Mouse (Mus musculus) testis, adult 2 months (tissue): ENCODE results near the gene Tmem87a. TPM values are rescaled to one million over a fixed set of nuclear protein-coding genes. Genes with fewer than 3 reads are reported as not detected.

Source experiments
- H3K27ac ChIP-seq: fragments of 200-500 bp; 2 replicates; pipeline ENCODE4 v1.5.1; 2012; ENCODE audit warnings: low read depth, low read length; ENCODE audit not compliant: control insufficient read depth, insufficient read depth
- H3K27me3 ChIP-seq: fragments of 200-500 bp; 2 replicates; pipeline ENCODE4 v1.6.1; 2012; ENCODE audit warnings: mild to moderate bottlenecking, low read length, moderate library complexity; ENCODE audit not compliant: control insufficient read depth, insufficient read depth
- H3K36me3 ChIP-seq: fragments of 200-500 bp; 2 replicates; pipeline ENCODE4 v1.6.1; 2012; ENCODE audit warnings: mild to moderate bottlenecking, low read length; ENCODE audit not compliant: control insufficient read depth, insufficient read depth
- H3K4me1 ChIP-seq: fragments of 200-500 bp; 2 replicates; pipeline ENCODE4 v1.6.1; 2012; ENCODE audit warnings: low read length; ENCODE audit not compliant: control insufficient read depth, insufficient read depth
- H3K4me3 ChIP-seq: fragments of 200-500 bp; 2 replicates; pipeline ENCODE4 v1.5.1; 2012; ENCODE audit warnings: low read depth, mild to moderate bottlenecking, low read length, moderate library complexity, mixed read lengths; ENCODE audit not compliant: control insufficient read depth
- CTCF ChIP-seq: fragments of 200-500 bp; IDR thresholded peaks from 2 replicates; pipeline ENCODE4 v1.5.1; 2012; ENCODE audit warnings: low read depth, mild to moderate bottlenecking, inconsistent platforms, low read length, moderate library complexity; ENCODE audit not compliant: control insufficient read depth, insufficient read depth, insufficient replicate concordance
- POLR2A ChIP-seq: fragments of 200-500 bp; IDR thresholded peaks from 2 replicates; pipeline ENCODE4 v1.6.1; 2012; ENCODE audit warnings: low read depth, mild to moderate bottlenecking, inconsistent platforms, low read length, moderate library complexity; ENCODE audit not compliant: control insufficient read depth
- polyA plus RNA-seq: library from polyadenylated mRNA; depleted of rRNA; stranded (reverse); fragments of >200 nt; gene quantifications from 2 replicates; pipeline ENCODE4 v1.2.3, GENCODE M21; 2012; rRNA removed

The Tmem87a gene
- polyA plus RNA-seq, 1 experiment, result 7.2 TPM

DNA sequence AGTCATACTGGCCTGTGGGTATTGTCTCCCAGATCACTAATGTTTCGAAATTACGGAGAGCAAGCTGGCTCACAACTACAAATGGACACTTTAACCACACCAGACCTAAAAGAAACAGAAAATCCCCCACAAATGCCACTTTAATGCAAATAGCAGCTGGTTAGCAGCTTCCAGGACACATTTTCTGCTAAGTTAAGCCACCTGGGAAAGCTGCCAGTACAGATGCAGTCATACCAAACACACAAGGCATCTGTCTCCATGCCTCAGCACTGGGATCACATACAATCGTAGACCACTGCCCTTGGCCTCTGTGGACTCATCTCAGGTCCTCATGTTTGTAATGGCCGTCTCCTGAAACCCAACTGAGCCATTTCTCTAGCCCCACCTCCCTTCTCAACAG, 72.3 kb downstream of the Tmem87a start:
- Histone ChIP-seq H3K27ac (no peak overlapping the region), H3K27me3 (no peaks in the 10 kb centered on the region), H3K36me3 (no peaks in the 10 kb centered on the region), H3K4me3 (no peak overlapping the region), H3K4me1 (no peaks in the 10 kb centered on the region)
- TF ChIP-seq CTCF, result no peak
- no peak for TF ChIP-seq POLR2A

DNA sequence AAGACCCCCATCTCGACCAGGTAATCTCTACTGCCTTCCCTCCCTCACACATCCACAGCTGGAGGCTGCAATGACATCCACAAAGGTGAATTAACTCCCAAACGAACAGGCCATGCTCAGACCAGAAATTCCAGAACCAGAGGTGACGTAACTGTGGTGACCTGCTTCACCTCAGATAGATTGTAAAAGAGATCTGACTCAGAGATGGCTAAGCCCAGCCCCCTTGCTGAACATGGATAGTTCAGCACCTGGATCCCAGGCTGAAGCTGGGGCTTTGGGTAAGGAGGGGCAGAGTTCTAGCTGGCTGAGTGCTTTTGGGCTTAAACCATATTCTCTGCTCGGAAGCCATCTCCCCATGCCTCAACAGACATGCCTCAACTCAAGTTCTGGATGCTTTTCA, 88.8 kb downstream of the Tmem87a start:
- Histone ChIP-seq H3K27ac (no peak overlapping the region), H3K4me3 (no peak overlapping the region), H3K4me1 (no peaks in the 10 kb centered on the region), H3K27me3 (no peaks in the 10 kb centered on the region), H3K36me3 (no peaks in the 10 kb centered on the region)
- TF ChIP-seq CTCF, result no peak
- TF ChIP-seq POLR2A, result no peak

DNA sequence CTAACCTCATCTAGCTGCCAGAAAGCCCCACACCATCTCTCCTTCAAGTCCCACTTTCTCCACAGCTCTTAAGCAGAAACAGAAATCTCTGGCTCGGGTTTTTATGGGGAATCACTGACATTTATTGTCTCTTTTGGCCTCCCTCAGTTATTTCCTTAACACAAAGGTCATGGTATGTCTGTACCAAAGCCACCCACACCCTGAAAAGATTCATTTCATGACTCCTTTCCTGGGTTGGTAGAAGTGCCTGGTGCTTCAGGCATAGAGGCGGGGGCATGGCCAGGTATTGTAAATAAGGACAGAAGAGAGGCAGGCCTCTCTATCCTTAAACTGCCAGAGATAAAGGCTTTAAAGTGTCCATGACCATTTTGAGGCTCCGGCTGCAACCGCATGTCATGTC, 89.4 kb downstream of the Tmem87a start:
- H3K27ac ChIP-seq, result no peak overlapping the region
- no peaks in the 10 kb centered on the region for H3K36me3 ChIP-seq
- no peak for TF ChIP-seq CTCF
- TF ChIP-seq POLR2A, result no peak
- H3K27me3 ChIP-seq, result no peaks in the 10 kb centered on the region
- no peak overlapping the region for H3K4me3 ChIP-seq
- H3K4me1 ChIP-seq, result no peaks in the 10 kb centered on the region

DNA sequence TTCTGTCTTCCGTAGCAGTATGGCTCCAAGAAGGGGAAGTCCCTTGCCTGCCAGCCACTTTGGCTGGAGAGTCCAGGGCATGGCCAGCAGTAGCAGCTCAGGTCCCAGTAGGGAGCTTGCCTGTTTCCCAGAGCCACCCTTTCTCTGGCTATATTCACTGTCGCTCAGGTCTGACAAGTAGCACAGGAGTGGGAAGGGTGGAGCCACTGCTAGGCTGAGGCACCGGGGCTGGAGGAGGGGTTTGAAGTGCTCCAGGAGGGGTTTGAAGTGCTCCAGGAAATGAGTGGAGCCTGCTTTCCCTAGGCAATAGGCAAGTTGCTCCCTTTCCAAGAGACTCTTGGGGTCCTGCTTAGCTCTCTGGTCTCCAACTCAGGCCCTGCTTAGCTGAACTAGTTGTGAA, 89.9 kb downstream of the Tmem87a start, which contains the start of gene Pla2g4f:
Pla2g4f (minus strand) TSS at position 190 of the 400 bp plus-strand sequence.
- H3K36me3 ChIP-seq, result no peaks in the 10 kb centered on the region
- H3K27me3 ChIP-seq, result no peaks in the 10 kb centered on the region
- H3K4me3 ChIP-seq, result no peak within 1 kb of the TSS
- TF ChIP-seq CTCF (no peak), POLR2A (no peak)
- peaks cover 2% of the 10 kb centered on the region; the same call in 1 of the 2 replicates for H3K4me1 ChIP-seq
- H3K27ac ChIP-seq, result no peak within 1 kb of the TSS

DNA sequence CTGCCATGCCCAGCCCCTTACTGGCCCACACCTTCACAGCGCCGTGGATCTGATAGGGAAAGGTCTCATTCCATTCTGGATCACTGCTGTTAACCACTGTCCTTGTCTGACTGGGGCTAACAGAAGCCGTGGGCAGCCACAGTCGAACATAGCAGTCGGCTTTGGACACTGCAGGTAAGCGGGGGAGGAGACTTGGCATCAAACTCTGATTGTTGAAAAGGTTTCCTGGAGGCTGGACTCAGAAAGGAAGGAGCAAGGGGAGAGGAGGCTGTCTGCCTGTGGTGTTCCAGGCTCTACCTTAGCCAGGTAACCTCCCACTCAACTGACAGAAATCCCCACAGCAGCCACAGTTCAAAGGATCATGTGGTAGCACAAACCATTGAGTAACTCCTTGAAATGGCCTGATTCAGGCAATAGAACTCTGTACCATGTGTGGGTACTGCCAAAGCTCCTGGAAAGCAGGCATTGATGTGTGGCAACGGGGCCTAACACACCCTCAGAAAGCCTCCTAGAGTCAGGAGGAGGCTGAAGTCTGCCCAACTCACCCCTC, 91.6 kb downstream of the Tmem87a start:
- TF ChIP-seq POLR2A (no peak), CTCF (no peak)
- H3K4me1 ChIP-seq, result peaks cover 2% of the 10 kb centered on the region; the same call in 1 of the 2 replicates
- no peak overlapping the region for H3K4me3 ChIP-seq
- no peaks in the 10 kb centered on the region for H3K36me3 ChIP-seq
- no peaks in the 10 kb centered on the region for H3K27me3 ChIP-seq
- H3K27ac ChIP-seq, result no peak overlapping the region

Other genes starting within 250 kb of the Tmem87a start
- gene Ehd4, start 249.5 kb downstream of the Tmem87a start, polyA plus RNA-seq, result 3.4 and 5.8 TPM in 2 replicates
- 0.68 and 1.1 TPM in 2 replicates for gene Pla2g4e, start 158.8 kb downstream of the Tmem87a start, polyA plus RNA-seq
- 5.8 and 6.2 TPM in 2 replicates for gene Pla2g4d, start 114.9 kb downstream of the Tmem87a start, polyA plus RNA-seq
- gene Pla2g4f, start 89.9 kb downstream of the Tmem87a start, polyA plus RNA-seq, result 0.20 and 0.31 TPM in 2 replicates
- gene Vps39, start 51.0 kb downstream of the Tmem87a start, polyA plus RNA-seq, result 10.6 and 11.4 TPM in 2 replicates
- 7.2 and 8.4 TPM in 2 replicates for gene Ganc, start 217 bp downstream of the Tmem87a start, polyA plus RNA-seq
- 0.75 and 1.2 TPM in 2 replicates for gene Capn3, start 51.9 kb upstream of the Tmem87a start, polyA plus RNA-seq
- gene Zfp106, start 159.7 kb upstream of the Tmem87a start, polyA plus RNA-seq, result 19.7 and 19.8 TPM in 2 replicates
- gene Snap23, start 163.6 kb upstream of the Tmem87a start, polyA plus RNA-seq, result 9.9 and 14.7 TPM in 2 replicates
- gene Haus2, start 205.3 kb upstream of the Tmem87a start, polyA plus RNA-seq, result 3.0 and 5.0 TPM in 2 replicates
- 217 and 232 TPM in 2 replicates for gene Lrrc57, start 205.4 kb upstream of the Tmem87a start, polyA plus RNA-seq
- 26.9 and 28.7 TPM in 2 replicates for gene Stard9, start 225.0 kb upstream of the Tmem87a start, polyA plus RNA-seq